Mouse (Mus musculus) cortical plate, adult 2 months (tissue): Measurements from ENCODE around the gene Zcrb1. TPM values are rescaled to one million over a fixed set of nuclear protein-coding genes. Genes with fewer than 3 reads are reported as not detected.

ENCODE experiments used
- H3K27ac ChIP-seq: fragments of 200-500 bp; 2 replicates; pipeline ENCODE4 v1.5.1; 2012; ENCODE audit warnings: low read length, control low read depth, inconsistent platforms; ENCODE audit not compliant: insufficient read depth
- H3K4me1 ChIP-seq: fragments of 200-500 bp; 2 replicates; pipeline ENCODE4 v1.6.1; 2011; ENCODE audit warnings: low read length; ENCODE audit not compliant: control insufficient read depth, insufficient read depth
- H3K4me3 ChIP-seq: fragments of 200-500 bp; 2 replicates; pipeline ENCODE4 v1.5.1; 2011; ENCODE audit warnings: mild to moderate bottlenecking, low read length, control low read depth; ENCODE audit not compliant: insufficient read depth
- CTCF ChIP-seq: fragments of 200-500 bp; IDR thresholded peaks from 2 replicates; pipeline ENCODE4 v1.5.1; 2011; ENCODE audit warnings: mild to moderate bottlenecking, control low read depth, low read length; ENCODE audit not compliant: insufficient read depth; ENCODE audit errors: extremely low read depth
- POLR2A ChIP-seq: fragments of 200-500 bp; IDR thresholded peaks from 2 replicates; pipeline ENCODE4 v1.6.1; 2011; ENCODE audit warnings: mild to moderate bottlenecking, low read length, control low read depth; ENCODE audit not compliant: insufficient read depth; ENCODE audit errors: extremely low read depth
- polyA plus RNA-seq: library from polyadenylated mRNA; depleted of rRNA; stranded (reverse); fragments of >200 nt; gene quantifications from 2 replicates; pipeline ENCODE4 v1.2.3, GENCODE M21; 2012

Zcrb1 gene
- polyA plus RNA-seq, 1 experiment = 133 TPM

- no peak overlapping the region for H3K4me3 ChIP-seq
- no peak overlapping the region for H3K27ac ChIP-seq
- no peaks in the 10 kb centered on the region for H3K4me1 ChIP-seq
- TF ChIP-seq POLR2A (no peak), CTCF (no peak)
Measured at GRCm38 (mm10) chr15:93412445-93412844, 14.3 kb upstream of the Zcrb1 start.

DNA sequence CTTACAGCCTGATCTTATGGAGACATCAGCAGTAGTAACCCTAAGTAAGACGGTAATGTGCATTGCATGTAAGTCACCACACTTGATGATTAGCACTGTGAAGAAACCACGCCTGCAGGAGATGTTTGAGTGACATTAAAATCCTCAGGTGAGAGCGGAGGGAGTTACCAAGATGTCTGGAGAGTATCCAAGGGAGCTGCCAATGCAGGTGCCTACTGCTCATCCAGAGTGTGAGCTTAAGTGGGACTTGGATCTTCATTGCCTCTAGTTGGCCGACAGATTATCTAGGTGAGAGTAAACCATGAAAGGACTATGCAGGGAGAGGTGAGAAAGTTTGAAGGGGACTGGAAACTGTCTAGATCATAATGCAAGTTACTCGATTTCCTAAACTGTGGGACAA lies 8.4 kb upstream of the Zcrb1 start:
- no peak overlapping the region for H3K4me3 ChIP-seq
- TF ChIP-seq POLR2A (no peak), CTCF (no peak)
- H3K4me1 ChIP-seq = no peaks in the 10 kb centered on the region
- no peak overlapping the region for H3K27ac ChIP-seq

DNA sequence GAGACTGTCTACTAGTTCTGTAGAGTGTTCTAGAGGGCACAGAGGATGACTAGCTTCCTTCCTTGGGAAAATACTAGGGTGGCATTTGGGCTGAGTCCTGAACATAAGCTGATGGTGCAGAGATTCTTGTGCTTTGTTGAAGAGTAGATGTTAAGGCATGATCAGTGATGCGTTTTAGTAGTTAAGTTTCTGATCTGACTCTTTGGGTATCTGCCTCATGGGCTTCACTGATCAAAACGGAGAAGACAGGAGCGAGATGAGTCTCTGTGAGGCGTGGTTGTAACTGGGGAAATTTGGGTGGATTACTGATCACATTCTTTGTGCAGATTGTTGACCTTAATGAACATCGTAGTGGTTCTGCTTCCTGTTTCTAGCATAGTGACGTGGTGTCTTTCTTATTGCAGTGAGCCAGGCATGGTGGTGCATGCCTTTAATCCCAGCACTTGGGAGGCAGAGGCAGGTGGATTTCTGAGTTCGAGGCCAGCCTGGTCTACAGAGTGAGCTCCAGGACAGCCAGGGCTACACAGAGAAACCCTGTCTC lies 7.4 kb upstream of the Zcrb1 start:
- Histone ChIP-seq H3K27ac (no peak overlapping the region), H3K4me3 (no peak overlapping the region), H3K4me1 (no peaks in the 10 kb centered on the region)
- TF ChIP-seq POLR2A (no peak), CTCF (no peak)

- no peak overlapping the region for H3K27ac ChIP-seq
- TF ChIP-seq CTCF = no peak
- TF ChIP-seq POLR2A = no peak
- H3K4me3 ChIP-seq = no peak overlapping the region
- no peaks in the 10 kb centered on the region for H3K4me1 ChIP-seq
Measured at GRCm38 (mm10) chr15:93404849-93405248, 6.7 kb upstream of the Zcrb1 start.

DNA sequence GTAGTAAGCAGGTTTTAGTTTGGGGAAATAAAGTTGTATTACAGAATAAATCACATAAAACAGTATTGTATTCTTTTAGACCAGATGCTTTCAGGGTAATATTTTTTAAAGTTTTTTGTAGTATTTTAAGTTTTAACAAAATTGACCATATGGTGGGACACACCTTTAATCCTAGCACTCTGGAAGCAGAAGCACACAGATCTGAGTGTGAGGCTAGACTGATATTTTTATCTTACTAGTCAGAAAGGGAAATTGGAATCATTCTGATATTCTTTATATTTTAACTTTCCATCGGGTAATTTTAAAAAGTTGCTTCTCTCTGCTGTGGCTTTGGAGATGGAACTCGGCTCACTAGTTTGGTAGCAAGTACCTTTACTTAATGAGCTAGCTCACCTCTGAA lies 4.6 kb upstream of the Zcrb1 start:
- H3K27ac ChIP-seq = no peak overlapping the region
- H3K4me1 ChIP-seq = peaks cover 2% of the 10 kb centered on the region; the same call in 1 of the 2 replicates
- no peak overlapping the region for H3K4me3 ChIP-seq
- TF ChIP-seq POLR2A = no peak
- TF ChIP-seq CTCF = no peak

GRCm38 (mm10) chr15:93401446-93401845 lies 3.3 kb upstream of the Zcrb1 start:
- Histone ChIP-seq H3K4me3 (no peak overlapping the region), H3K4me1 (peaks cover 2% of the 10 kb centered on the region; the same call in 1 of the 2 replicates), H3K27ac (no peak overlapping the region)
- no peak for TF ChIP-seq CTCF
- TF ChIP-seq POLR2A = no peak

DNA sequence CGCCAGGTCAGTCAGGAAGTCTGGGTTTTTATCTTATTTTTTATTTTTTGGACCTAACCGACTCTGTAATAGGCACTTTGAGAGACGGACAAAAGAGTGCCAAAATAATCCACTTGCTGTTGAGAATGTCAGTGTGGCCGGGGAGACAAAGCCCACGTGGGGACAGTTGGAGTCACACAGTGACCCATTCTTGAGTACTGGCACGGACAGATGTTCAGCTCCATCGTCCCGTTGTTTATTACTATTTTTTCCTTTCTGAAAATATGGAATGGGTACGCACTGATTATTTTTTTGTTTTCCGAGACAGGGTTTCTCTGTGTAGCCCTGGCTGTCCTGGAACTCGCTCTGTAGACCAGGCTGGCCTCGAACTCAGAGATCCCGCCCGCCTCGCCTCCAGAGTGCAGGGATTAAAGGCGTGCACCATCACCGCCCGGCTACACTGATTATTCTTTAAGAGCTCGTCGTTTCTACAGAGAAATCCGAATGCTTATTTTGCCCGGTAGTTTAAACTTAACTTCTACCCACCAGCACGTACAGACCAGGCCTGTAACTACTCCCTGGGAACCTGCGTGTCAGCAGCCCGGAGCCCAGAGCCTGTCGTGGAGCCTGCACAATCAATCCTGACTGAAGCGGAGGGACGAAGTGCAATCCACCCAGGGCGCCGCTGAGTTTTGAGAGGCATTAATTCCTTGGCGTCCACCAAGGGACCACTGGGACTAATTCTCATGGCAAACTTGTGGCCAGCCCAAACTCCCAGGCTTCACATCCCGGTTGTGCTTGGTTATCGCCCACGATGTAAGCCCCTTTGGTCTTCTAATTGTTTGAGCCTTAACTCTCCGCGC lies 786 bp upstream of the Zcrb1 start:
- Histone ChIP-seq H3K4me1 (peaks cover 2% of the 10 kb centered on the region; the same call in 1 of the 2 replicates), H3K27ac (peak overlapping the region; percentile 48; the same call in 1 of the 2 replicates), H3K4me3 (peak overlapping the region; percentile 85)
- TF ChIP-seq CTCF (no peak), POLR2A (no peak)

GRCm38 (mm10) chr15:93397269-93397668 lies 865 bp downstream of the Zcrb1 start:
- peaks cover 2% of the 10 kb centered on the region; the same call in 1 of the 2 replicates for H3K4me1 ChIP-seq

GRCm38 (mm10) chr15:93381337-93381736 lies 16.8 kb downstream of the Zcrb1 start:
- Histone ChIP-seq H3K4me1 (no peaks in the 10 kb centered on the region), H3K4me3 (no peak overlapping the region), H3K27ac (no peak overlapping the region)
- TF ChIP-seq POLR2A (no peak), CTCF (no peak)

More at GRCm38 (mm10) chr15:93397269-93397668, 865 bp downstream of the Zcrb1 start:
- TF ChIP-seq POLR2A = no peak
- no peak for TF ChIP-seq CTCF
- H3K27ac ChIP-seq = no peak overlapping the region
- H3K4me3 ChIP-seq = peak overlapping the region; percentile 85

- H3K27ac ChIP-seq = no peak overlapping the region
- TF ChIP-seq POLR2A = no peak
- TF ChIP-seq CTCF = no peak
- H3K4me3 ChIP-seq = no peak overlapping the region
- H3K4me1 ChIP-seq = no peaks in the 10 kb centered on the region
Measured at GRCm38 (mm10) chr15:93379177-93379576, 19.0 kb downstream of the Zcrb1 start.
